Mouse (Mus musculus) CH12.LX (cell line): Measurements from ENCODE around the gene Rbfox1. TPM values are rescaled to one million over a fixed set of nuclear protein-coding genes. Genes with fewer than 3 reads are reported as not detected.

Experiments used
- DNase-seq: peaks from one replicate; pipeline ENCODE4 v3.0.0-alpha.2; 2013; ENCODE audit errors: extremely low read depth
- H3K27ac ChIP-seq: 2 replicates; pipeline ENCODE4 v1.5.1; 2012; ENCODE audit warnings: low read depth, mild to moderate bottlenecking, control low read depth, moderate library complexity; ENCODE audit not compliant: insufficient read depth
- H3K27me3 ChIP-seq: replicated peaks from 2 replicates; pipeline ENCODE3; 2012; ENCODE audit warnings: inconsistent platforms
- H3K36me3 ChIP-seq, 2 experiments: replicated peaks in 1 of 2; 2 replicates each; pipeline versions ENCODE3 to v1.6.1; 2012; ENCODE audit warnings: inconsistent platforms in 1 of 2, low read length in 1 of 2, mild to moderate bottlenecking in 1 of 2, mixed read lengths in 1 of 2, moderate library complexity in 1 of 2; ENCODE audit not compliant: control insufficient read depth in 1 of 2, insufficient read depth in 1 of 2
- H3K4me1 ChIP-seq, 2 experiments: 2 replicates each; pipeline ENCODE4 v1.6.1; 2012; ENCODE audit warnings: inconsistent platforms in 1 of 2, moderate library complexity in 1 of 2; ENCODE audit not compliant: insufficient read depth in 2 of 2, control insufficient read depth in 1 of 2
- H3K4me2 ChIP-seq: 2 replicates; pipeline ENCODE4 v1.6.1; 2012; ENCODE audit warnings: low read depth, mild to moderate bottlenecking, control low read depth; ENCODE audit not compliant: poor library complexity, insufficient read depth, severe bottlenecking
- H3K4me3 ChIP-seq, 3 experiments: fragments of 150-350 bp in 1 of 3; sonication (generic) in 1 of 3; replicated peaks in 1 of 3; 2 replicates each; pipeline versions ENCODE3 to v1.5.1; 2011 to 2012; ENCODE audit warnings: low read depth in 2 of 3, low read length in 2 of 3, mild to moderate bottlenecking in 2 of 3, moderate library complexity in 2 of 3, control low read depth in 1 of 3, improper control_type of control experiment in 1 of 3, inconsistent platforms in 1 of 3, mixed read lengths in 1 of 3; ENCODE audit not compliant: poor library complexity in 1 of 3
- H3K79me2 ChIP-seq: replicated peaks from 2 replicates; pipeline ENCODE4 v1.6.1; 2012; ENCODE audit warnings: mild to moderate bottlenecking, moderate library complexity; ENCODE audit not compliant: control insufficient read depth, poor library complexity, insufficient read depth, severe bottlenecking; ENCODE audit errors: extremely low read depth
- H3K9ac ChIP-seq: 2 replicates; pipeline ENCODE4 v1.6.1; 2012; ENCODE audit warnings: low read depth, mild to moderate bottlenecking, control low read depth, moderate library complexity; ENCODE audit not compliant: insufficient read depth
- H3K9me3 ChIP-seq: replicated peaks from 2 replicates; pipeline ENCODE3; 2012; ENCODE audit warnings: low read length, inconsistent platforms, mixed read lengths
- CTCF ChIP-seq, 2 experiments: IDR thresholded peaks in 1 of 2; conservative IDR thresholded peaks in 1 of 2; 2 replicates each; pipeline ENCODE4 v1.5.1; 2011 to 2012; ENCODE audit warnings: low read depth in 2 of 2, low read length in 2 of 2, improper control_type of control experiment in 1 of 2, inconsistent platforms in 1 of 2, mild to moderate bottlenecking in 1 of 2, moderate library complexity in 1 of 2
- E2F4 ChIP-seq: IDR thresholded peaks from 2 replicates; pipeline ENCODE4 v1.6.1; 2011; ENCODE audit warnings: low read depth, low read length, improper control_type of control experiment; ENCODE audit not compliant: insufficient replicate concordance
- EP300 ChIP-seq: IDR thresholded peaks from 2 replicates; pipeline ENCODE4 v1.6.1; 2011; ENCODE audit warnings: low read length, improper control_type of control experiment
- JUN ChIP-seq: IDR thresholded peaks from 2 replicates; pipeline ENCODE4 v1.6.1; 2011; ENCODE audit warnings: low read depth, mild to moderate bottlenecking, low read length, improper control_type of control experiment, moderate library complexity; ENCODE audit not compliant: insufficient read depth
- MEF2A ChIP-seq: IDR thresholded peaks from 2 replicates; pipeline ENCODE4 v1.6.1; 2014; ENCODE audit warnings: low read depth, mild to moderate bottlenecking, inconsistent platforms, low read length, improper control_type of control experiment, borderline replicate concordance
- MXI1 ChIP-seq: IDR thresholded peaks from 2 replicates; pipeline ENCODE4 v1.6.1; 2011; ENCODE audit warnings: mild to moderate bottlenecking, low read depth, low read length, improper control_type of control experiment
- NELFE ChIP-seq: IDR thresholded peaks from 2 replicates; pipeline ENCODE4 v1.6.1; 2011; ENCODE audit warnings: low read depth, low read length, improper control_type of control experiment
- PAX5 ChIP-seq: IDR thresholded peaks from 2 replicates; pipeline ENCODE4 v1.6.1; 2012; ENCODE audit warnings: low read length, inconsistent platforms, mixed read lengths
- SIN3A ChIP-seq: IDR thresholded peaks from 2 replicates; pipeline ENCODE4 v1.6.1; 2012; ENCODE audit warnings: low read length, improper control_type of control experiment, inconsistent platforms
- TBP ChIP-seq: conservative IDR thresholded peaks from 2 replicates; pipeline ENCODE4 v1.6.1; 2011; ENCODE audit warnings: low read depth, low read length, improper control_type of control experiment
- USF1 ChIP-seq: IDR thresholded peaks from 2 replicates; pipeline ENCODE4 v1.6.1; 2014; ENCODE audit warnings: low read depth, mild to moderate bottlenecking, inconsistent platforms, low read length, improper control_type of control experiment
- USF2 ChIP-seq: conservative IDR thresholded peaks from 2 replicates; pipeline ENCODE4 v1.6.1; 2011; ENCODE audit warnings: low read depth, low read length, improper control_type of control experiment
- dilution Hi-C: fragments of 300-500 bp; cut with MboI; formaldehyde crosslinking; loops from 2 replicates; pipeline ENCODE4 v1.14.3; 2020; ENCODE audit warnings: low sequenced_read_pairs; ENCODE audit not compliant: extremely low pct_unique_long_range_greater_than_20kb, extremely low pct_ligation_motif_present
- in situ Hi-C: fragments of 300-500 bp; cut with MboI; formaldehyde crosslinking; loops from 3 replicates; pipeline ENCODE4 v1.14.3; 2019; ENCODE audit warnings: low sequenced_read_pairs, low pct_ligation_motif_present, low pct_unique_long_range_greater_than_20kb, mixed read lengths
- polyA plus RNA-seq: library from polyadenylated mRNA; unstranded; fragments of >175 nt; gene quantifications from 2 replicates; pipeline ENCODE4 v1.2.1, GENCODE M21; 2012; ENCODE audit warnings: low read depth; ENCODE audit not compliant: insufficient read length
- total RNA-seq, 2 experiments: library from RNA; depleted of rRNA; stranded (reverse); fragments of 300-350 nt in 1 of 2; fragments of >200 nt in 1 of 2; gene quantifications; 2 replicates each; pipeline ENCODE4 v1.2.3; 2012 to 2014

The Rbfox1 gene
- total and polyA plus RNA-seq, 3 experiments = not detected

- Histone ChIP-seq H3K79me2 (no peaks in the 10 kb centered on the region), H3K4me3 (no peak overlapping the region), H3K4me1 (no peaks in the 10 kb centered on the region), H3K9me3 (peaks cover 75% of the 10 kb centered on the region), H3K4me2 (no peak overlapping the region), H3K36me3 (no peaks in the 10 kb centered on the region), H3K27me3 (no peaks in the 10 kb centered on the region), H3K9ac (no peak overlapping the region), H3K27ac (no peak overlapping the region)
- dilution Hi-C loops = no loop called here
- in situ Hi-C loops = no loop called here
- TF ChIP-seq CTCF (conservative IDR thresholded peaks at IDR 0.05 in 1 of 2, IDR thresholded peaks at IDR 0.05 in 1 of 2; ENCODE audit: low read depth in 2 of 2, low read length in 2 of 2) = no peak
- no peak for TF ChIP-seq JUN
- no peak for TF ChIP-seq PAX5
- no peak for TF ChIP-seq USF1
- no peak for DNase-seq
These were observed 831.2 kb downstream of the Rbfox1 start for GRCm38 (mm10) chr16:6716214-6716911.

GRCm38 (mm10) chr16:6719027-6719426 lies 833.9 kb downstream of the Rbfox1 start:
- Histone ChIP-seq H3K79me2 (no peaks in the 10 kb centered on the region), H3K4me3 (no peak overlapping the region), H3K9ac (no peak overlapping the region), H3K4me2 (no peak overlapping the region), H3K4me1 (no peaks in the 10 kb centered on the region), H3K27ac (no peak overlapping the region), H3K36me3 (no peaks in the 10 kb centered on the region), H3K9me3 (peaks cover 67% of the 10 kb centered on the region), H3K27me3 (no peaks in the 10 kb centered on the region)
- TF ChIP-seq EP300 (peak; percentile 37; the same call in 1 of the 2 replicates), USF2 (no peak), MXI1 (no peak), TBP (no peak)
- dilution Hi-C loops (no loop called here), in situ Hi-C loops (no loop called here)
- no peak for DNase-seq

DNA sequence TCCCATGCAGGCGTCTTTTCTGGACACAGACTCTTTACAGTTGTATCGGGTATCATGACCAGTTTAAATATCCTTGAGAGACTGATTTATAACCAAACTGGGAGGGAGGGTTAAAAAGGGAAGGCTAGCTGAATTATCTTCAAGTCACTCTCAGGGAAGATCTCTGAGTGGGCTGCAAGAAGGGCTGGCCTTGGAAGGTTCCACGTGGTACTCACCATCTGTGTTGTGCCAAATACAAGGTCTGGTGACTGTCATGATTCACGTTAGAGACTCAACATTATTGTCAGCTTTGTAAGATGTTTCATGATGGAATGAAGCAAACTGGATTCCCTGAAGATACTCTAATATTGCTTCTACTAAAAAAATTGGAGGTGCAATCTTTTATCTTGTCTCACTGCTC lies 847.5 kb downstream of the Rbfox1 start:
- in situ Hi-C loops = no loop called here
- Histone ChIP-seq H3K36me3 (no peaks in the 10 kb centered on the region), H3K4me2 (no peak overlapping the region), H3K27ac (no peak overlapping the region), H3K4me3 (no peak overlapping the region), H3K9ac (no peak overlapping the region), H3K27me3 (no peaks in the 10 kb centered on the region), H3K79me2 (no peaks in the 10 kb centered on the region), H3K4me1 (no peaks in the 10 kb centered on the region), H3K9me3 (peaks cover 79% of the 10 kb centered on the region)
- no peak for DNase-seq
- dilution Hi-C loops = no loop called here
- TF ChIP-seq E2F4 = no peak
- TF ChIP-seq MEF2A = no peak
- no peak for TF ChIP-seq CTCF (conservative IDR thresholded peaks at IDR 0.05 in 1 of 2, IDR thresholded peaks at IDR 0.05 in 1 of 2; ENCODE audit: low read depth in 2 of 2, low read length in 2 of 2)
- TF ChIP-seq NELFE = no peak
- no peak for TF ChIP-seq SIN3A
